Mouse (Mus musculus): ENCODE data around the gene Gm9. TPM values are rescaled to one million over a fixed set of nuclear protein-coding genes. Genes with fewer than 3 reads are reported as not detected.
"Not testable (repeated sequence)": the region's sequence is repeated elsewhere in the genome, so short reads cannot be mapped to it uniquely, and the experiment has no call there.

Gm9 gene
- not detected in 2 replicates for polyA plus RNA-seq (2012; rRNA removed)

GRCm38 (mm10) chrX:37210941-37211340, at the start of gene Gm9:
Gene Gm9 (minus strand): TSS chrX:37211041.
- no peak for TF ChIP-seq POLR2A (IDR thresholded peaks at IDR 0.05; ENCODE audit: low read depth, low read length)
- no peak for TF ChIP-seq CTCF (conservative IDR thresholded peaks at IDR 0.05; ENCODE audit: insufficient read depth, insufficient read length, low read depth, low read length)
- Histone ChIP-seq H3K4me3 (ENCODE audit: insufficient read depth, low read depth, low read length) (no peak within 1 kb of the TSS), H3K27ac (ENCODE audit: insufficient read depth, low read depth, low read length) (no peak within 1 kb of the TSS), H3K27me3 (replicated peaks; ENCODE audit: control insufficient read depth, insufficient read depth, low read length) (no peaks in the 10 kb centered on the region), H3K36me3 (ENCODE audit: control insufficient read depth, insufficient read depth, low read length) (no peaks in the 10 kb centered on the region), H3K4me1 (ENCODE audit: control insufficient read depth, insufficient read depth, low read length) (no peaks in the 10 kb centered on the region)
- no peak for DNase-seq
- 89% methylated on average over 10 of the region's 10 CpGs for WGBS

- DNase-seq; H3K27me3 ChIP-seq (replicated peaks; ENCODE audit: control insufficient read depth, insufficient read depth, low read length); H3K4me3 ChIP-seq (ENCODE audit: insufficient read depth, low read depth, low read length); H3K36me3 ChIP-seq (ENCODE audit: control insufficient read depth, insufficient read depth, low read length); H3K27ac ChIP-seq (ENCODE audit: insufficient read depth, low read depth, low read length); H3K4me1 ChIP-seq (ENCODE audit: control insufficient read depth, insufficient read depth, low read length): not testable (repeated sequence)
- 88% methylated on average over 1 of the region's 3 CpGs for WGBS
Measured at GRCm38 (mm10) chrX:37249619-37250018, 38.8 kb upstream of the Gm9 start, which contains the start of gene Rhox3a. Gene Rhox3a (plus strand): TSS chrX:37249919.

GRCm38 (mm10) chrX:37244676-37245075, 33.8 kb upstream of the Gm9 start, which contains the start of gene Rhox2a:
Gene Rhox2a (plus strand): TSS chrX:37244976.
- H3K36me3 ChIP-seq (ENCODE audit: control insufficient read depth, insufficient read depth, low read length); DNase-seq; H3K27me3 ChIP-seq (replicated peaks; ENCODE audit: control insufficient read depth, insufficient read depth, low read length); H3K4me3 ChIP-seq (ENCODE audit: insufficient read depth, low read depth, low read length); H3K27ac ChIP-seq (ENCODE audit: insufficient read depth, low read depth, low read length); H3K4me1 ChIP-seq (ENCODE audit: control insufficient read depth, insufficient read depth, low read length): not testable (repeated sequence)
- no CpG with 5 or more reads among the region's 9 CpGs for WGBS

DNA sequence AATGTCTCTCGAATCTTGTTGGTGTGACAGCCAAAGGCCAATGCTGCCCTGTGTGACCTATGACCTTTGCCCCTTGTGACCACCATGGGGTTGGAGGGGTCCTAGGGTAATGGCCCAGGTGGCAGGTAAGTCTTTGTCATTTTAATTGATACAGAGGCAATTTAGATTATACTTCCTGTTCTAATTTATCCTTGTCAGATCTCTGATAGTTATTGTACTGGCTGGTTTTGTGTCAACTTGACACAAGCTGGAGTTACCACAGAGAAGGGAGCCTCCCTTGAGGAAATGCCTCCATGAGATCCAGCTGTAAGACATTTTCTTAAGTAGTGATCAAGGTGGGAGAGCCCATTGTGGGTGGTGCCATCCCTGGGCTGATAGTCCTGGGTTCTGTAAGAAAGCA, 11.3 kb upstream of the Gm9 start, which contains the start of gene Rhox1:
TSS of gene Rhox1 (minus strand) at position 101 of the 400 bp plus-strand sequence.
- H3K27ac ChIP-seq (ENCODE audit: insufficient read depth, low read depth, low read length); H3K27me3 ChIP-seq (replicated peaks; ENCODE audit: control insufficient read depth, insufficient read depth, low read length); H3K4me3 ChIP-seq (ENCODE audit: insufficient read depth, low read depth, low read length); H3K36me3 ChIP-seq (ENCODE audit: control insufficient read depth, insufficient read depth, low read length); H3K4me1 ChIP-seq (ENCODE audit: control insufficient read depth, insufficient read depth, low read length); DNase-seq: not testable (repeated sequence)
- WGBS = 73% methylated on average over 1 of the region's 1 CpGs

DNA sequence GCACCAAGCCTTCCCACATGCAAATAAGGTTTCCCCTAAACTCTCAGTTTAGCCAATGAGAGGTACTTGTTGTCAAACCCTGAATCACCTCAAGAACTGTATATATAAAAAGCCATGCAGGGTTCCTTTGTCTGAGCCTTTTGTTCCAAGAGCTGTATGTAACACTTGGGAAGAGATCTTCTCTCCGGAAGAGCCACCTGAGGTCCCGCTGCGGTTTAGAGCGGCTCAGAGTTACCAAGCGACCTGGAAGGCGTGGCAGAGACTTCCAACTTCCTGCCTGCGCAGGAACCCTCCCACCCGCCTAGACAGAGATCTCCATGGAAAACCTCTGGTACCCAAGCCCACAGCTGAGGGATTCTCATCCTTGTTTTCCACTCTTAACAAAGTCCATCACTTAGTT, 12.2 kb downstream of the Gm9 start:
- WGBS = 63% methylated on average over 8 of the region's 8 CpGs
- no peak for TF ChIP-seq CTCF (conservative IDR thresholded peaks at IDR 0.05; ENCODE audit: insufficient read depth, insufficient read length, low read depth, low read length)
- TF ChIP-seq POLR2A (IDR thresholded peaks at IDR 0.05; ENCODE audit: low read depth, low read length) = no peak
- H3K27me3 ChIP-seq (replicated peaks; ENCODE audit: control insufficient read depth, insufficient read depth, low read length) = no peaks in the 10 kb centered on the region
- no peaks in the 10 kb centered on the region for H3K4me1 ChIP-seq (ENCODE audit: control insufficient read depth, insufficient read depth, low read length)
- H3K4me3 ChIP-seq (ENCODE audit: insufficient read depth, low read depth, low read length) = no peak overlapping the region
- H3K27ac ChIP-seq (ENCODE audit: insufficient read depth, low read depth, low read length) = no peak overlapping the region
- no peak for DNase-seq
- H3K36me3 ChIP-seq (ENCODE audit: control insufficient read depth, insufficient read depth, low read length) = no peaks in the 10 kb centered on the region

DNA sequence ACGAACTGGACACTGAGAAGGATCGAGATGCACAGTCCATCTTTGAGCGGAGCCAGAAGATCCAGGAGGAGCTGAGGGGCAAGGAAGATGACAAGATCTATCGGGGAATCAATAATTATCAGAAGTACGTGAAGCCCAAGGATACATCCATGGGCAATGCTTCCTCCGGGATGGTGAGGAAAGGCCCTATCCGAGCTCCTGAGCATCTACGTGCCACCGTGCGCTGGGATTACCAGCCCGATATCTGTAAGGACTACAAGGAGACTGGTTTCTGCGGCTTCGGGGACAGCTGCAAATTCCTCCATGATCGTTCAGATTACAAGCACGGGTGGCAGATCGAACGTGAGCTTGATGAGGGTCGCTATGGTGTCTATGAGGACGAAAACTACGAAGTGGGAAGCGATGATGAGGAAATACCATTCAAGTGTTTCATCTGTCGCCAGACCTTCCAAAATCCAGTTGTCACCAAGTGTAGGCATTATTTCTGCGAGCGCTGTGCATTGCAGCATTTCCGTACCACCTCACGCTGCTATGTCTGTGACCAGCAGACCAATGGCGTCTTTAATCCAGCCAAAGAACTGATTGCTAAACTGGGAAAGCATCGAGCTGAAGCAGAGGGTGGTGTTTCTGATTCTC, 19.0 kb downstream of the Gm9 start:
- H3K36me3 ChIP-seq (ENCODE audit: control insufficient read depth, insufficient read depth, low read length) = no peaks in the 10 kb centered on the region
- no peaks in the 10 kb centered on the region; the same call in 1 of the 2 replicates for H3K4me1 ChIP-seq (ENCODE audit: control insufficient read depth, insufficient read depth, low read length)
- peak; percentile 1 for DNase-seq
- peak overlapping the region; percentile 84 for H3K4me3 ChIP-seq (ENCODE audit: insufficient read depth, low read depth, low read length)
- WGBS = 3% methylated on average over 28 of the region's 28 CpGs
- TF ChIP-seq POLR2A (IDR thresholded peaks at IDR 0.05; ENCODE audit: low read depth, low read length) (no peak), CTCF (conservative IDR thresholded peaks at IDR 0.05; ENCODE audit: insufficient read depth, insufficient read length, low read depth, low read length) (no peak)
- no peaks in the 10 kb centered on the region for H3K27me3 ChIP-seq (replicated peaks; ENCODE audit: control insufficient read depth, insufficient read depth, low read length)
- no peak overlapping the region for H3K27ac ChIP-seq (ENCODE audit: insufficient read depth, low read depth, low read length)

DNA sequence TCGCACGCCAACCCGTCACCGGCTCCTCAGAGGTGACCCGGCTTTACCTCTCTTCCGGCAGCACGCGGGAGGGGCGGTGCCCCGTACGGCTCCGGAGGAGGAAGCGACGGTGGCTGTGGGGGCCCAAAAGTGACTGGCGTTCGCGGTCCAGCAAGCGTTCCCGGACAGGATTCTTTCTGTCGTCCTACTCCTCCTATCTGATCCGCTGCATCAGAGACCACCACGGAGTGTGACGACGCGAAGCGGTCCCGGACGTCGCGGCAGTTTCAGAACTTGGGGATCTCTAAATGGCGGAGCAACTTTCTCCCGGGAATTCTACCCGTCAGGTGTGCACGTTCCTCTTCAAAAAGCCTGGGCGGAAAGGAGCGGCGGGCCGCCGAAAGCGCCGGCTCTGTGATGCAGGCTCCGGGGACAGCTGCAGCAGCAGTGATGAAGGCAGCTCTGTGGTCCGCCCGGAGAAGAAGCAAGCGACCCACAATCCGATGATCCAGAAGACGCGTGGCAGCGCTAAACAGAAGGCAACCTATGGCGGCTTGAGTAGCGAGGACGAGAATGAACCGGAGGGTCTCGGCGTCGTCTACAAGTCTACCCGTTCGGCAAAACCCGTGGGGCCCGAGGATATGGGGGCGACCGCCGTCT, 19.6 kb downstream of the Gm9 start, which contains the start of the genes Ndufa1 and Rnf113a1:
TSS of gene Ndufa1 (minus strand) at position 59 of the 639 bp plus-strand sequence.
TSS of gene Rnf113a1 (plus strand) at position 141 of the 639 bp plus-strand sequence.
- 1% methylated on average over 63 of the region's 63 CpGs for WGBS
- DNase-seq = peak; percentile 91
- Histone ChIP-seq H3K4me1 (ENCODE audit: control insufficient read depth, insufficient read depth, low read length) (no peaks in the 10 kb centered on the region; the same call in 1 of the 2 replicates), H3K27me3 (replicated peaks; ENCODE audit: control insufficient read depth, insufficient read depth, low read length) (no peaks in the 10 kb centered on the region), H3K36me3 (ENCODE audit: control insufficient read depth, insufficient read depth, low read length) (no peaks in the 10 kb centered on the region), H3K4me3 (ENCODE audit: insufficient read depth, low read depth, low read length) (peak within 1 kb of the TSS; percentile 84), H3K27ac (ENCODE audit: insufficient read depth, low read depth, low read length) (0 out of 2 replicates have a peak within 1 kb of the TSS, but pooled peaks have one; percentile 13)
- no peak for TF ChIP-seq POLR2A (IDR thresholded peaks at IDR 0.05; ENCODE audit: low read depth, low read length)
